Mouse (Mus musculus) intestine, postnatal 0 days (tissue): ENCODE measurements around the gene Itpr1. TPM values are rescaled to one million over a fixed set of nuclear protein-coding genes. Genes with fewer than 3 reads are reported as not detected.
"Not testable (repeated sequence)": the region's sequence is repeated elsewhere in the genome, so short reads cannot be mapped to it uniquely, and the experiment has no call there.

Source experiments
- ATAC-seq: fragments of 200-750 bp; cut with Nextera tagmentation; 2 replicates; pipeline ENCODE4 v1.8.0; 2017; ENCODE audit warnings: mild to moderate bottlenecking, moderate TSS enrichment, moderate library complexity
- H3K27ac ChIP-seq: fragments of 300-500 bp; sonication (generic); 2 replicates; pipeline ENCODE4 v1.5.1; 2014; ENCODE audit warnings: mild to moderate bottlenecking, low read depth, low read length, moderate library complexity
- H3K27me3 ChIP-seq: fragments of 300-500 bp; sonication (generic); replicated peaks from 2 replicates; pipeline ENCODE4 v1.6.1; 2014; ENCODE audit warnings: low read length, mixed read lengths; ENCODE audit not compliant: control insufficient read depth, insufficient read depth
- H3K36me3 ChIP-seq: fragments of 300-500 bp; sonication (generic); 2 replicates; pipeline ENCODE4 v1.6.1; 2014; ENCODE audit warnings: mild to moderate bottlenecking, moderate library complexity; ENCODE audit not compliant: control insufficient read depth, insufficient read depth
- H3K4me1 ChIP-seq: fragments of 300-500 bp; sonication (generic); replicated peaks from 2 replicates; pipeline ENCODE4 v1.6.1; 2014; ENCODE audit warnings: antibody characterized with exemption, low read length, mixed read lengths; ENCODE audit not compliant: control insufficient read depth, insufficient read depth
- H3K4me2 ChIP-seq: fragments of 300-500 bp; sonication (generic); replicated peaks from 2 replicates; pipeline ENCODE4 v1.6.1; 2014; ENCODE audit warnings: low read depth, mild to moderate bottlenecking, moderate library complexity
- H3K4me3 ChIP-seq: fragments of 300-500 bp; sonication (generic); 2 replicates; pipeline ENCODE4 v1.5.1; 2014; ENCODE audit warnings: low read depth, low read length
- H3K9ac ChIP-seq: fragments of 300-500 bp; sonication (generic); 2 replicates; pipeline ENCODE4 v1.6.1; 2014; ENCODE audit warnings: mild to moderate bottlenecking, low read depth, low read length
- H3K9me3 ChIP-seq: fragments of 300-500 bp; sonication (generic); 2 replicates; pipeline ENCODE4 v1.6.1; 2016; ENCODE audit warnings: mixed run types; ENCODE audit not compliant: control insufficient read depth
- CTCF ChIP-seq: sonication (generic); IDR thresholded peaks from 2 replicates; pipeline ENCODE4 v1.5.1; 2016; ENCODE audit warnings: low read depth, mild to moderate bottlenecking, control low read depth, antibody characterized with exemption, moderate library complexity
- WGBS: fragments of 180-500 bp; shearing (Covaris S2); extraction: QIAGEN DNeasy Blood & Tissue Kit; methylation state at CpG from one replicate; pipeline ENCODE4 v1.1.7; 2014; 5-methylcytosine and 5-hydroxymethylcytosine counted together
- polyA plus RNA-seq: library from polyadenylated mRNA; unstranded; fragments of >200 nt; fragmentation: Nextera tagmentation; extraction: Ambion mirVana; gene quantifications from 2 replicates; pipeline ENCODE4 v1.2.1, GENCODE M21; 2015

Gene Itpr1
- polyA plus RNA-seq, 1 experiment from 2014 or later: 6.4 TPM

GRCm38 (mm10) chr6:108553013-108553412, 340.1 kb downstream of the Itpr1 start:
- no peaks in the 10 kb centered on the region for H3K4me1 ChIP-seq
- H3K4me3 ChIP-seq: no peak overlapping the region
- H3K9me3 ChIP-seq: no peaks in the 10 kb centered on the region
- H3K27ac ChIP-seq: no peak overlapping the region
- no peak overlapping the region for H3K9ac ChIP-seq
- no peak overlapping the region for H3K4me2 ChIP-seq
- TF ChIP-seq CTCF: no peak
- H3K36me3 ChIP-seq: no peaks in the 10 kb centered on the region
- ATAC-seq: no peak
- H3K27me3 ChIP-seq: no peaks in the 10 kb centered on the region
- 87% methylated on average over 3 of the region's 3 CpGs for WGBS

GRCm38 (mm10) chr6:108553536-108553935, 340.6 kb downstream of the Itpr1 start:
- Histone ChIP-seq H3K27me3 (no peaks in the 10 kb centered on the region), H3K36me3 (no peaks in the 10 kb centered on the region), H3K4me3 (no peak overlapping the region), H3K9ac (no peak overlapping the region), H3K4me2 (no peak overlapping the region), H3K9me3 (no peaks in the 10 kb centered on the region), H3K27ac (no peak overlapping the region), H3K4me1 (no peaks in the 10 kb centered on the region)
- 92% methylated on average over 4 of the region's 4 CpGs for WGBS
- TF ChIP-seq CTCF: no peak
- no peak for ATAC-seq

GRCm38 (mm10) chr6:108554389-108554788, 341.5 kb downstream of the Itpr1 start:
- no peak for ATAC-seq
- no peaks in the 10 kb centered on the region for H3K9me3 ChIP-seq
- H3K4me3 ChIP-seq: no peak overlapping the region
- H3K4me1 ChIP-seq: no peaks in the 10 kb centered on the region
- no peak overlapping the region for H3K27ac ChIP-seq
- no peak overlapping the region for H3K4me2 ChIP-seq
- H3K36me3 ChIP-seq: no peaks in the 10 kb centered on the region
- no peaks in the 10 kb centered on the region for H3K27me3 ChIP-seq
- no peak for TF ChIP-seq CTCF
- H3K9ac ChIP-seq: no peak overlapping the region
- 92% methylated on average over 4 of the region's 4 CpGs for WGBS

- no peak for ATAC-seq
- Histone ChIP-seq H3K36me3 (no peaks in the 10 kb centered on the region), H3K4me2 (no peak overlapping the region), H3K9ac (no peak overlapping the region), H3K9me3 (no peaks in the 10 kb centered on the region), H3K27me3 (no peaks in the 10 kb centered on the region), H3K4me3 (no peak overlapping the region), H3K4me1 (no peaks in the 10 kb centered on the region), H3K27ac (no peak overlapping the region)
- WGBS: 83% methylated on average over 5 of the region's 5 CpGs
- TF ChIP-seq CTCF: no peak
Measured at GRCm38 (mm10) chr6:108554878-108555277, 342.0 kb downstream of the Itpr1 start.

GRCm38 (mm10) chr6:108557576-108558322, 344.9 kb downstream of the Itpr1 start:
- WGBS: 92% methylated on average over 4 of the region's 4 CpGs
- Histone ChIP-seq H3K27ac (no peak overlapping the region), H3K9me3 (no peaks in the 10 kb centered on the region), H3K4me3 (no peak overlapping the region), H3K9ac (no peak overlapping the region), H3K4me2 (no peak overlapping the region), H3K4me1 (no peaks in the 10 kb centered on the region), H3K36me3 (no peaks in the 10 kb centered on the region), H3K27me3 (no peaks in the 10 kb centered on the region)
- ATAC-seq: no peak
- no peak for TF ChIP-seq CTCF

GRCm38 (mm10) chr6:108559226-108559625, 346.3 kb downstream of the Itpr1 start:
- not testable (repeated sequence) for H3K27me3 ChIP-seq, H3K36me3 ChIP-seq, H3K27ac ChIP-seq, H3K4me1 ChIP-seq, H3K4me2 ChIP-seq, ATAC-seq, H3K4me3 ChIP-seq, H3K9me3 ChIP-seq, H3K9ac ChIP-seq
- WGBS: 91% methylated on average over 4 of the region's 4 CpGs
